Mouse (Mus musculus): ENCODE results near the gene Fam193a. TPM values are rescaled to one million over a fixed set of nuclear protein-coding genes. Genes with fewer than 3 reads are reported as not detected.

Gene Fam193a
- 28.6 to 65.7 TPM (median 40.7 TPM) in 3 replicates for total RNA-seq (2017)

GRCm38 (mm10) chr5:34369341-34370021 is at the start of gene Fam193a:
Fam193a (plus strand) TSS chr5:34369933.
- peak; percentile 93 for ATAC-seq (replicated peaks; ENCODE audit: insufficient number of reproducible peaks, low FRiP score, low TSS enrichment, poor library complexity, severe bottlenecking)

GRCm38 (mm10) chr5:34321236-34321635 is 48.5 kb upstream of the Fam193a start:
- no peak for ATAC-seq (replicated peaks; ENCODE audit: insufficient number of reproducible peaks, low FRiP score, low TSS enrichment, poor library complexity, severe bottlenecking)

DNA sequence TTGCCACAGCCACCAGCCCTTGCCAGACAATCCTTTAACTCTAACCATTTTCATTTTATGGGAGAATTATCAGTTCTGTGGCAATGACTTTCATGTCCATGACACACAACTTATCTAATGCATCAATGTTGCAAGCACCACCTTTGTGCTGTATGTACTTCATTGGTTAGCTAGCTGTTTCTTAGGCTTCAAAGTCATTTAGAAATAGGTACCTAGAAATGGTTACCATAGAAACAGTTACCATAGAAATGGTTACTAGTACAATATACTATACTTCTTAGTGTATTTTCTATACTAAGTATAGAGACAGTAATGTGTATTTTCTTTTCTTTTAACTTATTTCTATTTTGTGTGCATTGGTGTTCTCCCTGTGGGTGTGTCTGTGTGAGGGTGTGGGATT is 44.4 kb upstream of the Fam193a start:
- no peak for ATAC-seq (replicated peaks; ENCODE audit: insufficient number of reproducible peaks, low FRiP score, low TSS enrichment, poor library complexity, severe bottlenecking)

GRCm38 (mm10) chr5:34326249-34326691 is 43.5 kb upstream of the Fam193a start:
- ATAC-seq (replicated peaks; ENCODE audit: insufficient number of reproducible peaks, low FRiP score, low TSS enrichment, poor library complexity, severe bottlenecking), result no peak

- ATAC-seq (replicated peaks; ENCODE audit: insufficient number of reproducible peaks, low FRiP score, low TSS enrichment, poor library complexity, severe bottlenecking), result no peak
These were observed 42.7 kb upstream of the Fam193a start for GRCm38 (mm10) chr5:34326875-34327576.

GRCm38 (mm10) chr5:34330136-34330535 is 39.6 kb upstream of the Fam193a start:
- ATAC-seq (replicated peaks; ENCODE audit: insufficient number of reproducible peaks, low FRiP score, low TSS enrichment, poor library complexity, severe bottlenecking), result no peak

- ATAC-seq (replicated peaks; ENCODE audit: insufficient number of reproducible peaks, low FRiP score, low TSS enrichment, poor library complexity, severe bottlenecking), result no peak
These were observed 35.7 kb upstream of the Fam193a start for GRCm38 (mm10) chr5:34334081-34334480.

- ATAC-seq (replicated peaks; ENCODE audit: insufficient number of reproducible peaks, low FRiP score, low TSS enrichment, poor library complexity, severe bottlenecking), result 0 out of 2 replicates have a peak, but pooled peaks have one; percentile 2
These were observed 34.1 kb upstream of the Fam193a start for GRCm38 (mm10) chr5:34335539-34336096.

- peak; percentile 95 for ATAC-seq (replicated peaks; ENCODE audit: insufficient number of reproducible peaks, low FRiP score, low TSS enrichment, poor library complexity, severe bottlenecking)
These were observed 33.5 kb upstream of the Fam193a start, which contains the start of gene Rnf4 for GRCm38 (mm10) chr5:34336097-34336774. Rnf4 (plus strand) TSS chr5:34336289.

DNA sequence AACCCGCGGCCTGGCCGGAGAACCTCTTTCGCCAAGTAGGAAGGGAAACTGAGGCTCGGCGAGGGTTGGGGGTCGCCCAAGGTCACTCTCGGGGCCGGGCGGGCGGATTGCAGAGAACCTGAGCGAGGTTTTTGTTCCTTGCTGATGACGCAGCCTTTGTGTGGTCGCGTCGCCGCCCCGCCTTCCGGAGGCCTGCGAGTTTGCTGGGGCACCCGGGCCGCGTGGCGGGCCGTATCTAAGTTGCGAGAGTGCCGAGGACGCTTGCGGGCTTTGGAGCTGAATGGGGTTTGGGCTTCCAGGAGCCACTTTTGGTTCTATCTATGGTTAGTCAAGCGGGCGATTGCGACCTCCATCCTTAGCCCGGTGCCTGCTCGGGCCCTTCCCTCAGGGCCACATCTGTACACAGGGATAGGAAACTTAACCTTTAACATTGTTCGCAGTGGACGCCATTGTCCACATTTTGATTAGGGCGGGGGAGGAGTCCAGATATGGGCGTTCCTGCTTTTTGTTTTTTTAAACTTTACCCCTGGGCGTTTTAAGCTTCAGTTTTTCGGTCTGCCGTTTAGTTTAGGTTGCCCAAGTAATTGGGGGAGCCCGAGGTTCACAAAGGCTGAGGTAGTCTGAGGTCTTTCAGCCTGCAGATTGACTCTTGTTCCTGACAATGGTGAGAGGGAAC is 32.8 kb upstream of the Fam193a start:
- ATAC-seq (replicated peaks; ENCODE audit: insufficient number of reproducible peaks, low FRiP score, low TSS enrichment, poor library complexity, severe bottlenecking), result peak; percentile 34; the same call in 1 of the 2 replicates

DNA sequence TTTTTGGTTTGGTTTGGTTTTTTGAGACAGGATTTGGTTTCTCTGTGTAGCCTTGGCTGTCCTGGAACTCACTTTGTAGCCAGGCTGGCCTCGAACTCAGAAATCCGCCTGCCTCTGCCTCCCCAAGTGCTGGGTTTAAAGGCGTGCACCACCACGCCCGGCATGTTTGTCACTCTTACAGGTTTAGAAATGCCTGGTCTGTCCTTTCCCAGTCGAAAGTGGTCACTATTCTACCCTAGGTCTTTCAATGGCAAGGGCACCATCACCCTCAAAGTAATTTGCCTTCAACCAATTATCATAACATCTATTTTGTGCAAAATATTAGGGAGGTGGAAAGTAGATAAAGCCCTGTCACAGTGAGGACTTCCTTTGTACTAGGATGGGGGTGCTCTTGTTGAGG is 29.5 kb upstream of the Fam193a start:
- ATAC-seq (replicated peaks; ENCODE audit: insufficient number of reproducible peaks, low FRiP score, low TSS enrichment, poor library complexity, severe bottlenecking), result no peak

- ATAC-seq (replicated peaks; ENCODE audit: insufficient number of reproducible peaks, low FRiP score, low TSS enrichment, poor library complexity, severe bottlenecking), result no peak
These were observed 17.6 kb upstream of the Fam193a start for GRCm38 (mm10) chr5:34352084-34352631.

GRCm38 (mm10) chr5:34360261-34360660 is 9.5 kb upstream of the Fam193a start:
- ATAC-seq (replicated peaks; ENCODE audit: insufficient number of reproducible peaks, low FRiP score, low TSS enrichment, poor library complexity, severe bottlenecking), result no peak

DNA sequence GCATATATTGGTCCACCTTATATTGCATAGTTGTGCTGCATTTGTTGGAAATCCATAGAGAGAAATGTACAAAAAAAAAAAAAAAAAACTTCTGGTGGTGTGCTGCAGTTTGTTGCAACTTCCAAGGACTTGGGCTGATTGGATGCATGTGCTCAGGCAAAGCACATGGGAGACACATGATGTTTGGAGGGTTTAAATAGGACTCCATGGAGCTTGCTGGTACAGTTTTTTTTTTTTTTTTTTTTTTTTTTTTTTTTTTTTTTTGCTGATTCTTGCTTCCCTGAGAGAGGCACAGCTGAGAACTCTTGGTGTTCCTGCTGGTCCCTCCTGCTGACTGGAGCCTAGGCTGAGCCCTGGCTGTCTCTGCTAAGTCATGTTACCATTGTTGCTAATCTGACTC is 6.6 kb upstream of the Fam193a start:
- no peak for ATAC-seq (replicated peaks; ENCODE audit: insufficient number of reproducible peaks, low FRiP score, low TSS enrichment, poor library complexity, severe bottlenecking)

GRCm38 (mm10) chr5:34368551-34369290 is 1.0 kb upstream of the Fam193a start:
- ATAC-seq (replicated peaks; ENCODE audit: insufficient number of reproducible peaks, low FRiP score, low TSS enrichment, poor library complexity, severe bottlenecking), result 0 out of 2 replicates have a peak, but pooled peaks have one; percentile 1

DNA sequence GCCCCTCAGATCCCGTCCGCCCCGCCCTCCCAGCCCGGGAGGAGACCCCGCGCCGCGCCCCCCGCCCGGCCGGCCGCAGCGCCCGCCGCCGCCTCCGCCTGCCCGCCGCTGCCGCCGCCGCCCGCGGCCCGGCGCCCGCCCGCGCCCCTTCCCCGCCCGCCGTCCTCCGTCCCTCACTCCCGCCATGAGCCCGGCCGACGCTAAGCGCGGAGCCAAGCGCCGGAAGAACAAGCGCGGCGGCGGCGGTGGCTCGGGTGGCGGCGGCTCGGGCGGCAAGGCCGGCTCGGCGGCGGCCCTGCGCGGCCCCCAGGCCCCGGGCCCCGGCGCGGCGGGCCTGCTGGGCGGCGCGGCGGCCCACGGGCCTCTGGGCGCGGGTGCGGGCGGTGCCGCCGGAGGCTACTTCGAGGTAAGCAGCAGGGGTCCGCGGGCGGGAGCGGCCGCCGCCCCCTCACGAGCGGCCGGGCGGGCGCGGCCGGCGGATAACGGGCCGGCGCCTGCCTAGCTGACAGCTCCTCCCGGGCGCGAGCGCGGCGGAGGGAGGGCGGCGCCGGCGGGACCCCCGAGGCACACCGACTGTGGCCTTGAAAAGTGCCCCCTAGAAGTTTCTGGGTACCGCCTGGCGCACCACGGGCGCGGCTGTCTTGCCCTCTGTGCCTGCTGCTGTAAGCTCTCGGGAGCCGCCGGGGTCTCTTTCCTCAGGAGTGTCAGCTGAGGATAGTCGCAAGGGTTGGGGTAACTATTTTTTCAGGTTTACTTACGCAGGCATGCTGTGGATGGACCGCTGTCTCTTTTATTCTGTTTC is 490 bp downstream of the Fam193a start:
- ATAC-seq (replicated peaks; ENCODE audit: insufficient number of reproducible peaks, low FRiP score, low TSS enrichment, poor library complexity, severe bottlenecking), result no peak

DNA sequence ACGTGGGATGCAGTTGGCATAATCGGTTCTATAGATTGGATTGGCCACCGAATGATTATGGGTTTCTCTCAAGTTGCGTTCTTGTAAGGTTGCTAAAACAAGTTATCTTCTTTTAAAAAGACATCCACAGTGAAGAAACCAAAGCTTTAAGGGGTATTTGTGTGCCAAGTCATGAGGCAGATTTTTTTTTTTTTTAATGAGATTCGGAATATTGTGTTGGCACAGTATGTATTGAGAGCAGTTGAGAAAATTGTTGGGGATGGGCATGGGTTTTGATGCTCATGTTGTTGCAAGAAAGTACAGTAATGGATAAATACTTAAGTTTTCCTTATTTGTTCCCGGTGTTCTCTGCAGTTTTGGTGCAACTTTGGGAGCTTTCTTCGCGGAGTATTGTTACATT is 1.1 kb downstream of the Fam193a start:
- ATAC-seq (replicated peaks; ENCODE audit: insufficient number of reproducible peaks, low FRiP score, low TSS enrichment, poor library complexity, severe bottlenecking), result no peak

All from monocyte, adult 5-6 weeks (primary cell).